Mouse (Mus musculus) limb, embryonic 13.5 days (tissue): ENCODE data around the gene Slc25a51. TPM values are rescaled to one million over a fixed set of nuclear protein-coding genes. Genes with fewer than 3 reads are reported as not detected.

Experiments used
- ATAC-seq: fragments of 200-750 bp; cut with Nextera tagmentation; 2 replicates; pipeline ENCODE4 v1.8.0; 2017; ENCODE audit warnings: low read depth, moderate number of reproducible peaks, moderate TSS enrichment; ENCODE audit not compliant: low FRiP score
- H3K27ac ChIP-seq: fragments of 300-500 bp; sonication (generic); 2 replicates; pipeline ENCODE4 v1.5.1; 2015; ENCODE audit warnings: inconsistent platforms, mild to moderate bottlenecking, moderate library complexity
- H3K27me3 ChIP-seq: fragments of 300-500 bp; sonication (generic); 2 replicates; pipeline ENCODE4 v1.6.1; 2015; ENCODE audit warnings: mild to moderate bottlenecking, inconsistent platforms
- H3K36me3 ChIP-seq: fragments of 300-500 bp; sonication (generic); 2 replicates; pipeline ENCODE4 v1.6.1; 2015; ENCODE audit warnings: inconsistent platforms, mild to moderate bottlenecking, moderate library complexity
- H3K4me1 ChIP-seq: fragments of 300-500 bp; sonication (generic); 2 replicates; pipeline ENCODE4 v1.6.1; 2015; ENCODE audit warnings: inconsistent platforms
- H3K4me2 ChIP-seq: fragments of 300-500 bp; sonication (generic); replicated peaks from 2 replicates; pipeline ENCODE4 v1.6.1; 2015; ENCODE audit warnings: inconsistent platforms, mild to moderate bottlenecking, moderate library complexity
- H3K4me3 ChIP-seq: fragments of 300-500 bp; sonication (generic); 2 replicates; pipeline ENCODE4 v1.5.1; 2015; ENCODE audit warnings: moderate library complexity, mild to moderate bottlenecking, inconsistent platforms
- H3K9ac ChIP-seq: fragments of 300-500 bp; sonication (generic); 2 replicates; pipeline ENCODE4 v1.6.1; 2015; ENCODE audit warnings: mild to moderate bottlenecking, inconsistent platforms
- H3K9me3 ChIP-seq: fragments of 300-500 bp; sonication (generic); 2 replicates; pipeline ENCODE4 v1.6.1; 2016; ENCODE audit warnings: inconsistent platforms
- WGBS: fragments of 180-500 bp; shearing (Covaris S2); methylation state at CpG from one replicate; pipeline ENCODE4 v1.1.7; 2015; 5-methylcytosine and 5-hydroxymethylcytosine counted together
- polyA plus RNA-seq: library from polyadenylated mRNA; unstranded; fragments of >200 nt; fragmentation: Nextera tagmentation; extraction: Ambion mirVana; gene quantifications from 2 replicates; pipeline ENCODE4 v1.2.1, GENCODE M21; 2015

Gene Slc25a51
- polyA plus RNA-seq = 53.9 and 68.1 TPM in 2 replicates

DNA sequence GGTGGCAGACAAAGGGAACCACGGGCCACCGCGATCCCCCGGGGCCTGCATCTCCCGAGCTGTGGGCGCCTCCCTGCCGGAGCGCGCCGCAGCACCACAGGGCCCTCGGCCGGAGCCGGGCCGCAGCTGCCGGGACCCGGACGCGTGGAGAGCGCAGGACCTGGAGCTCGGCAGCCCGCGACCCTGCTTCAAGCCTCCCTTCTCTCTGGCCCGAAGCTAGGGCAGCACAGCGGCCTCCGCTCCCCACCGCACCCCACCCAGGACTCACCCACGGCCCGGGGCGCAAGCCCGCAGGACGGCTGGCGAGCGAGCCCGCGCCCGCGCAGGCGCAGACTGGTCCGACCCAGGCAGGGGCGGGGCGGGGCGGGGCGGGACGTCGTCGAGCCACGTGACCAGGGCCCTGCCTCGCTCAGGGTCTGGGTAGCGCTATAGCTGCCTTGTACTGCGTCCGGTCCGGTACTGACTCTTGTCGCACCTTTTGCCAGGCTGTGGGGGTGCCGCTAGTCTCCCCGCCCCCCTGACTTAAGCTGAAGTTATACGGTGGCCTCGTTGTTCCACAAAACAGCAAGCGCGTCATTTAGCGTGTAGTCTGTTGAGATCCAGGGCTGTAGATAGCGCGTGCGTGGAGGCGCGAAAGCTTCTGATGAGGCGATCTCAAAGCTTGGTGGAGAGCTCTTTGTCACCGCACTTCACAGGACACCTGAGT, at the start of gene Slc25a51:
Gene Slc25a51, minus strand, starts transcription at position 340 of the 706 bp plus-strand sequence.
- H3K9ac ChIP-seq = peak within 1 kb of the TSS; percentile 98
- peak; percentile 97 for ATAC-seq
- peak within 1 kb of the TSS; percentile 96 for H3K4me3 ChIP-seq
- H3K9me3 ChIP-seq = no peaks in the 10 kb centered on the region
- under 1% methylated on average over 60 of the region's 67 CpGs for WGBS
- H3K27me3 ChIP-seq = no peaks in the 10 kb centered on the region
- peak within 1 kb of the TSS; percentile 89 for H3K27ac ChIP-seq
- peaks cover 21% of the 10 kb centered on the region for H3K4me1 ChIP-seq
- peaks cover 13% of the 10 kb centered on the region for H3K36me3 ChIP-seq
- H3K4me2 ChIP-seq = peak within 1 kb of the TSS; percentile 91

DNA sequence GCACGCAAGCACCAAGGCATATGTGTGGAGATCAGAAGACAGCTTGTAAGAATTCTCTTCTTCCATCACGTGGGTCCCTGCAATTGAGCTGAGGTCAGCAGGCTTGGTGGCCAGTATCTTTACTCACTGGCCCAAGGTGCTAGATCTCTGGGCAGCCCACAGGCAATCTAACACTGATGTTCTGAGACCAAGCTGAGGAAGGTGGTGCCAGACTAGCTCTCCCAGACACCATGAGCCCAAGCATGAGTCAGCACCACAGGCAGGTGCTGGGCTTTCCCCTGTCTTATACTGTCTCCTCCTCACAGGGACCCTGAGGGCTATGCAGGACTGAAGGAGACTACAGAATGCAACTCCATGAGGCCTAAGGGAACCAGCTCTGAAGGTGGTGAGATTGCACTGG, 49.0 kb upstream of the Slc25a51 start:
- Histone ChIP-seq H3K4me2 (no peak overlapping the region), H3K9ac (no peak overlapping the region), H3K9me3 (no peaks in the 10 kb centered on the region), H3K27ac (no peak overlapping the region), H3K27me3 (peaks cover 6% of the 10 kb centered on the region; the same call in 1 of the 2 replicates), H3K4me1 (peaks cover 59% of the 10 kb centered on the region), H3K36me3 (peaks cover 21% of the 10 kb centered on the region), H3K4me3 (no peak overlapping the region)
- WGBS = 80% methylated on average over 2 of the region's 2 CpGs
- ATAC-seq = no peak

DNA sequence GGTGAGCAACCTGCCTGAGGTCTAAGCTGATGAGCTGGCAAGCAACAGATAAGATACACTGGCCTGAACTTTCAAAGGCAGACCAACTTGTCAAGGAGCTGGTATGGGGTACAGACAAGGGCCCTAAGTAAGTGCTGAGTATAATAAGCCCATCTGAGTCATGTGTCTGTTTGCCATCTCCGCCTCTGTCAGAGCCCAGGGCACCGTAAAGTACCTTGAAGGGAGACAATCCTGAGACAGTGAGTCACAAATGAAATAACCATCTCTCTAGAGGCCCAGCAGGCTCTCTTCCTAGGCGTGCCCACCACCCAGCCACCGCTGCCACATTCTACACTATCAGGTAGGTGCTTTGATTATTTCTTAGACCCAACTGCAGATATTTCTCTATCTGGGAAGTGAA, 46.4 kb upstream of the Slc25a51 start:
- 86% methylated on average over 4 of the region's 4 CpGs for WGBS
- peaks cover 21% of the 10 kb centered on the region for H3K36me3 ChIP-seq
- H3K9ac ChIP-seq = no peak overlapping the region
- H3K27me3 ChIP-seq = peaks cover 10% of the 10 kb centered on the region
- H3K4me3 ChIP-seq = no peak overlapping the region
- ATAC-seq = no peak
- H3K9me3 ChIP-seq = no peaks in the 10 kb centered on the region
- H3K4me2 ChIP-seq = no peak overlapping the region
- no peak overlapping the region for H3K27ac ChIP-seq
- H3K4me1 ChIP-seq = peaks cover 57% of the 10 kb centered on the region

DNA sequence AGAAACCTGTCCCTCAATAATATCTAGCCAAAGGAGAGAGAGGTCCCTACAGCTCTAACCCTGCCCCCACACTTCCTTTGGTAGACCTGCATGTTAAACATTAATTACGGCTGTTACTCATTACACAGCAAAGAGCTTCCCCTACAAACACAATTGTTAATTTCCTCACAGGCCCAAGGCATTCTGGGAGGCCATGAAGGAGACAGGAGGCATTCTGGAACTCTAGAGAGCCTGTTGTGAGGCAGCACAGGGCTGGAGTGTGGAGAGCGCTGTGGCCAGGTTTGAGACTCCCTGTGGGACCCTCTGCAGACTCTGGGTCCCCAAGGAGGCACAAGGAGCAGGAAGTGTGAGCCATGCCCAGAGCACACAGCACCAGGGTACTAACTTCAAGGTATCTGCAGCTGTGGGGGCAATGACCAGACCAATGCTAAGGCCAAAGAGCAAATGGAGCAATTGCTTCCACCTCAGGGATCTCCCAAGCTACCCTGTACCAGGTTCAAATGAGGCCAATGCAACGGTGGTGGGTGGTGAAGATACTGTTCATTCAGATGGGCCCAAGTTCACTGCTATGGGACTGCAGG, 44.8 kb upstream of the Slc25a51 start:
- H3K36me3 ChIP-seq = peaks cover 21% of the 10 kb centered on the region
- no peak; the same call in 1 of the 2 replicates for ATAC-seq
- H3K4me3 ChIP-seq = no peak overlapping the region
- H3K4me2 ChIP-seq = no peak overlapping the region; the same call in 1 of the 2 replicates
- WGBS = 20% methylated on average over 3 of the region's 3 CpGs
- no peak overlapping the region; the same call in 1 of the 2 replicates for H3K9ac ChIP-seq
- peaks cover 10% of the 10 kb centered on the region for H3K27me3 ChIP-seq
- peak overlapping the region; percentile 29; the same call in 1 of the 2 replicates for H3K27ac ChIP-seq
- no peaks in the 10 kb centered on the region for H3K9me3 ChIP-seq
- H3K4me1 ChIP-seq = peaks cover 46% of the 10 kb centered on the region

DNA sequence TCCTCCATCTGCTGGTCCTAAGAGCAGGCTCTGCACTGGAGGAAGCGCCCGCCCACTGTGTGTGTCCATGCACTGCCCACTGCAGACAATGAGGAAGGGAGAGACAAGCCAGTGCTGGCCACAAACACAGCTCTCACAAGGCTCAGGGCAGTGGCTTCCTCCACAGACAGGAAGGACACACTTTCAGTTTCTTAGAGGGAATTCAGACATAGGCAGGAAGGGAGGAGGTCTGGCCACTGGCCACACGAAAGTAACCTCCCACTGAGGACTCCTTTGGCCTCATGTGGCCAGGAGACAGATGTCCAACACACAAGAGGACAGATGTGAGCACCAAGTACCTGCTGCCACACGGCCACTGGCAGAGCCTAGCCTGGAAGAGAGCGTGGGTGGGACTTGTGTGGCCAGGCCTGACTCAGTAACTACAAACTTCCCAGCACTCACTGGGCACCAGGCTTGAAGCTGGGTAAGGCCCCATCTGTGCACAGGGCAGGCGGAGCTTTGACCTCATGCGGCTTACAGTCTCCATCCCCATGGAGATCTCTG, 44.1 kb upstream of the Slc25a51 start:
- H3K4me2 ChIP-seq = no peak overlapping the region
- no peak for ATAC-seq

DNA sequence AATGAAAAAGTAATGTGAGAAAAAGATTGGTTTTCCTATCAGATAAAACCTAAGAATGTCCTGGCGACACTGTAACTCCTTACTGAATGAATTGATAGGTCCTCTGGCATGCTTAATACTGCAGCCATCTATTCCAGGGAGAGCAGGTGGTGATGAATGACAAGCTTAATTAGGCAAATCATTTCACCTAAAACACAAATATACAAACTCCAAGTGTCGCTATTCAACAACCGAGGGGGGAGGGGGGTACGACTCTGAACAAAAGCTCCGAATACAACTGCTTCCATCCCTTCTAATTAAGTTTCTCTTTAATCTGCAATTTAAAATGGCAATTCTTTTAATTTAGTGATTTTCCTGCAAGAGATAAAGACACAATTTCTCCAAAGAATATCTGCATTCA, 40.4 kb upstream of the Slc25a51 start:
- Histone ChIP-seq H3K9ac (no peak overlapping the region), H3K4me1 (peaks cover 40% of the 10 kb centered on the region), H3K27ac (no peak overlapping the region), H3K4me3 (no peak overlapping the region), H3K36me3 (peaks cover 18% of the 10 kb centered on the region), H3K9me3 (no peaks in the 10 kb centered on the region), H3K4me2 (no peak overlapping the region), H3K27me3 (peaks cover 4% of the 10 kb centered on the region; the same call in 1 of the 2 replicates)
- ATAC-seq = no peak
- 85% methylated on average over 5 of the region's 5 CpGs for WGBS

More for the DNA sequence above, 44.1 kb upstream of the Slc25a51 start:
- peaks cover 14% of the 10 kb centered on the region for H3K36me3 ChIP-seq
- H3K27ac ChIP-seq = no peak overlapping the region
- peaks cover 46% of the 10 kb centered on the region for H3K4me1 ChIP-seq
- H3K9ac ChIP-seq = peak overlapping the region; percentile 19; the same call in 1 of the 2 replicates
- WGBS = 38% methylated on average over 7 of the region's 7 CpGs
- no peak overlapping the region for H3K4me3 ChIP-seq
- H3K27me3 ChIP-seq = peaks cover 10% of the 10 kb centered on the region
- H3K9me3 ChIP-seq = no peaks in the 10 kb centered on the region

DNA sequence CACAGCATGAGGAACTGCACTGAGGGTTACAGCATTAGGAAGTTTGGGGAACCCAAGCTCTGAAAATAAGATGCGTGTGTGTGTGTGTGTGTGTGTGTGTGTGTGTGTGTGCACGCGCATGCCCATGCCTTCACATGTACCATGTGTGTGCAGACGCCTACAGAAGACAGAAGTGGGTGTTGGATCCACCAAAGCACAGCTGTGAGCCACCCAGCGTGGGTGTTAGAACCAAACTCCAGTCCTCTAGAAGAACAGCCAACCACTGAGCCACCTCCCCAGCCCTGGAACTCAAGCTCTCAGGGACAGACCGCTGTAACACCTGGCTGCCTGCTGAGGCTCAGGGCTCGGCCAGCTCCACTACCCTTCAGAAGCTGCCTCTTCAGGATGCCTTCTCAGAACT, 39.9 kb upstream of the Slc25a51 start:
- peaks cover 35% of the 10 kb centered on the region for H3K4me1 ChIP-seq
- H3K27me3 ChIP-seq = peaks cover 4% of the 10 kb centered on the region; the same call in 1 of the 2 replicates
- no peak overlapping the region for H3K9ac ChIP-seq
- no peak overlapping the region for H3K27ac ChIP-seq
- no peaks in the 10 kb centered on the region for H3K9me3 ChIP-seq
- no peak overlapping the region for H3K4me3 ChIP-seq
- no peak for ATAC-seq
- H3K4me2 ChIP-seq = no peak overlapping the region
- H3K36me3 ChIP-seq = peaks cover 22% of the 10 kb centered on the region
- 86% methylated on average over 7 of the region's 7 CpGs for WGBS

DNA sequence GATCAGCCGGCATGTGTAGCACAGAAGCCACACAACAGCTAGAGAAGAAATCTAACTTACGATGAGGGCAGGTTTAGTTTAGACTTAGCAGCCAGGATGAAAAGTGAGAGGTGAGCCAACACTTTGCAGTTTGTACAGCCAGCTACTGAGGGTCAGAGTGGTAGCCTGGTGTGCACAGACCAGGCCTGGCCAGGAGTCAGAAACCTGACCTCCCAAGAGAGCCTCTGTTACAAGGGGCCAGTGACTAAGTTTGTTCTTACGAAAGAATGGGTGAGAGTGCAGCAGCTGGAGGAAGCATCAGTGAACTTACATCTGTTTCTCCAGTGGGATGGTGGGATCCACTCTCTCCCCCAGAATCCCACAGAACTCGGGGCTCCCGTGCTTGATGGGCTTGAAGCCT, 38.6 kb upstream of the Slc25a51 start:
- Histone ChIP-seq H3K27me3 (peaks cover 4% of the 10 kb centered on the region; the same call in 1 of the 2 replicates), H3K4me3 (no peak overlapping the region), H3K9me3 (no peaks in the 10 kb centered on the region), H3K36me3 (peaks cover 26% of the 10 kb centered on the region), H3K27ac (no peak overlapping the region), H3K4me1 (peaks cover 22% of the 10 kb centered on the region), H3K4me2 (no peak overlapping the region), H3K9ac (no peak overlapping the region)
- WGBS = 77% methylated on average over 5 of the region's 5 CpGs
- ATAC-seq = no peak

DNA sequence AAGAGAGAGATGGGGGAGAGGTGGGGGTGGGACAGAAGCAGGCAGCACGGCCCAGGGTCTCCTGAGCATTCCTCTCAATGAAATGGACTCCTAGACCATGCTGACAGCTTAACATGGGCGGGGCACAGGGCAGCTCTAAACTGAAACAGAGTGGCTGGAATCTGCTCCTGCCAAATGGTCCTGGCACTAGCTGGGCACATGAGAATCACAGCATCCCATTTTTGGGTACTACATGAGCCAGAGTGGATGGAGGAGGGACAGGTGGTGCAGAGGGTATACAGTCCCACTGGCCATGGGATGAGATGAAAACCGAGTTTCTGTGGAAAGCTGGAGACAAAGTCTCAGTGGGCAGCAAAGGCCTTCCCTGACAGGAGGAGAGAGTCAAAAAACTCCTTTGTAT, 36.7 kb upstream of the Slc25a51 start:
- Histone ChIP-seq H3K4me3 (no peak overlapping the region), H3K36me3 (peaks cover 36% of the 10 kb centered on the region), H3K4me1 (peaks cover 18% of the 10 kb centered on the region), H3K27me3 (no peaks in the 10 kb centered on the region; the same call in 1 of the 2 replicates), H3K9ac (no peak overlapping the region), H3K9me3 (no peaks in the 10 kb centered on the region), H3K4me2 (no peak overlapping the region), H3K27ac (no peak overlapping the region)
- whole genome bisulfite sequencing = 63% methylated on average over 3 of the region's 3 CpGs
- ATAC-seq = no peak

DNA sequence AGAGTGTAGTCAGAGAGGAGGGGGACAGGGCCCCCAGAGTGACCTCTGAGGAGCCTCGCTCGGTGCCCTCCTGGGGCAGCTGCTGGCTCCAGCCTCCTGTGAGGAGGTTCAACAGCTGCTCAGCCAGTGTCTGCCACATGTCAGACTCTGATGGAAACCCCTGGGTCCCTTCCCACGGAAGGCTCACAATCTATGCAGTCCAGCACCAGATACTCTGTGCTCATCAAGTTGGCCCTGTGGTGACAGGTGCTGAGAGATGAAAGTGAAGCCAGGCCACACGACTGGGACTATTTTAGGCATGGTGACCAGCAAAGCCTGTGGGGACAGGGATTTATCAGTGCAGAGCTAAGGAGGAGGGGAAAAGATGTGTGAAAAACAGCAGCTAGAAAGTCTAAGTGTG, 36.2 kb upstream of the Slc25a51 start:
- Histone ChIP-seq H3K9me3 (no peaks in the 10 kb centered on the region), H3K27ac (no peak overlapping the region), H3K27me3 (no peaks in the 10 kb centered on the region), H3K9ac (no peak overlapping the region), H3K36me3 (peaks cover 38% of the 10 kb centered on the region), H3K4me3 (no peak overlapping the region), H3K4me2 (no peak overlapping the region), H3K4me1 (peaks cover 18% of the 10 kb centered on the region)
- peak; percentile 53 for ATAC-seq
- WGBS = 49% methylated on average over 4 of the region's 4 CpGs

DNA sequence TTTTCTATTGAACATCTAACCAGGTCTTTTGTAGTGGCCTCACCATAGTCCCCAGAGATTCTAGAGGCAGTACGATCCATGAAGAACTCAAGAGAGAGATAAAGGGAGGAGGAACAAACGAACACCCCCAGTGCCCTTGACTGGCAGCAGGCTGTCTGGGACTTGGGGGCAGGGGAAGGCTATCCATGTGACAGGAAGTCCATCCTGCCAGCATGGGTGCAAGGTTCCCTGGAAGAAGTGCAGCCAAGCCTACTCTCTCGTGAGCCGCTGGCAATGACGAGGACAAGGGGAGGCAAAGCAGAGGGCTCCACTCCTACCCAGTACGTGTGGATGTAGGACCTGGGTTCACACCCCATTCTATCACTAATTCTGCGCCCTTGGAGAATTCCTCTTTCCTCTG, 35.1 kb upstream of the Slc25a51 start:
- no peak overlapping the region for H3K9ac ChIP-seq
- no peak overlapping the region for H3K27ac ChIP-seq
- peaks cover 28% of the 10 kb centered on the region for H3K4me1 ChIP-seq
- no peaks in the 10 kb centered on the region for H3K9me3 ChIP-seq
- ATAC-seq = no peak
- 82% methylated on average over 7 of the region's 7 CpGs for WGBS
- H3K27me3 ChIP-seq = no peaks in the 10 kb centered on the region
- H3K4me2 ChIP-seq = no peak overlapping the region
- no peak overlapping the region for H3K4me3 ChIP-seq
- peaks cover 38% of the 10 kb centered on the region for H3K36me3 ChIP-seq

DNA sequence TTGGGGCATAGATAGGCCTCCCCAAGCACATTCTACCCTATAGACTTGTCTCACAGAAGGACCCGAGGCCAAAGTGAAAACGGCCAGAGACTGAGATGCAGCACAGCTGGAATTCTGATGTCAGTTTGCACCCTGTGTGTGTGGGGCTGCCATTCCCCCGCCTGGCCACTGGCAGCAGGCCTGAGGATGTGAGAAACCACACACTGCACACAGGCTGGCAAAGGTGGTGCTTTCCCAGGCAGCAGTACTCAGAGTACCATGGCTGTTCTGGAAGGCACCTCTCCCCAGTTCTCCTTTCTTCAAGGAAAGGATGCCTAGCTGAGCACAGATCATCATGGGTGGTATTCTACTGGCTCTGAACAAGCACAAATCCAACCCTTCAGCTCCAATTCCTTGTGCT, 33.7 kb upstream of the Slc25a51 start:
- Histone ChIP-seq H3K36me3 (peaks cover 38% of the 10 kb centered on the region), H3K4me2 (no peak overlapping the region), H3K9me3 (no peaks in the 10 kb centered on the region), H3K4me3 (no peak overlapping the region), H3K4me1 (peaks cover 38% of the 10 kb centered on the region), H3K27ac (no peak overlapping the region), H3K27me3 (no peaks in the 10 kb centered on the region), H3K9ac (no peak overlapping the region)
- WGBS = 58% methylated on average over 3 of the region's 3 CpGs
- no peak for ATAC-seq
